Mouse (Mus musculus): ENCODE data around the gene Zfp592.

DNA sequence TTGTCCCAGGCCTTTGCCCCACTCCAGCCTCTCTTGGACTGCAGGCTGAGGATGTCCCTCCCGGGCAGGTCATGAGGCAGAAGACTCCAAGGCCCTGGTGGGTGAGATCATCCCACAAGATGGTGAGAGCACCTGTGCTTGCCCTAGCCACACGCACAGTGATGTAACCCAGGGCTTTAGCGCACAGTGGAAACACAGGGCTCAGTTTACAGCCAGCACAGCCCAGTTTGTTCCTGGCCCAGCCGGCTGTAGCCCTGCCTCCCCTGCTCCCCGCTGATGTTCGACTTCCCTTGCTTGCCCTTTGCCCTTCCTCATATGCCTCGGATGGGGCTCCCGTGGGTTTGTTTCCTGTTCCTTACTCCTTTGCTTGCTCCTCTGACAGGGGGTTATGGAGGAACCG lies 81.1 kb downstream of the Zfp592 start:
- TF ChIP-seq POLR2A (IDR thresholded peaks at IDR 0.05; ENCODE audit: insufficient read depth, low read depth, low read length) (no peak), CTCF (IDR thresholded peaks at IDR 0.05) (no peak)

Data from heart, adult 2 months (tissue).